Mouse (Mus musculus) cortical plate, adult 2 months (tissue): ENCODE data around the gene Ubl4a.

Experiments
- CTCF ChIP-seq: fragments of 200-500 bp; IDR thresholded peaks from 2 replicates; pipeline ENCODE4 v1.5.1; 2011; ENCODE audit warnings: mild to moderate bottlenecking, control low read depth, low read length; ENCODE audit not compliant: insufficient read depth; ENCODE audit errors: extremely low read depth
- POLR2A ChIP-seq: fragments of 200-500 bp; IDR thresholded peaks from 2 replicates; pipeline ENCODE4 v1.6.1; 2011; ENCODE audit warnings: mild to moderate bottlenecking, low read length, control low read depth; ENCODE audit not compliant: insufficient read depth; ENCODE audit errors: extremely low read depth

- TF ChIP-seq CTCF (no peak), POLR2A (no peak)
Observed at GRCm38 (mm10) chrX:74359171-74359570, 13.8 kb downstream of the Ubl4a start.
